ENCODE assay signal across 8 mouse cellular contexts in genomic region chr4:126096464-126097111, GRCm38 (mm10). TPM values are rescaled to one million over a fixed set of nuclear protein-coding genes. Genes with fewer than 3 reads are reported as not detected.
DNase-seq lines count a peak whose midpoint lies in the region; ATAC-seq lines count a peak whose summit lies in the region.

Lsm10 (plus strand) TSS chr4:126096623.

- intact Hi-C loops in left cerebral cortex, postnatal 14 days (cut with DNase I), result no loop called here

- H3K9me3 ChIP-seq in intestine, embryonic 14.5 days (ENCODE audit: control insufficient read depth, low read length), result no peaks in the 10 kb centered on the region

- H3K4me2 ChIP-seq in intestine, embryonic 14.5 days (ENCODE audit: low read length), result peak within 1 kb of the TSS; percentile 72

- H3K4me3 ChIP-seq in intestine, embryonic 14.5 days (ENCODE audit: low read depth, low read length), result peak within 1 kb of the TSS; percentile 75

- H3K4me1 ChIP-seq in intestine, embryonic 14.5 days (replicated peaks; ENCODE audit: control insufficient read depth, insufficient read depth, low read length), result peaks cover 7% of the 10 kb centered on the region; the same call in 1 of the 2 replicates

- H3K36me3 ChIP-seq in intestine, embryonic 14.5 days (ENCODE audit: control insufficient read depth, insufficient read depth, low read length), result 0 out of 2 replicates have a peak, but pooled peaks cover 4% of the 10 kb centered on the region

- 3% methylated on average over 37 of the region's 37 CpGs for WGBS in intestine, embryonic 14.5 days

- peak within 1 kb of the TSS; percentile 64; the same call in 1 of the 2 replicates for H3K27ac ChIP-seq in intestine, embryonic 14.5 days (ENCODE audit: low read depth)

- peak; percentile 97 to 98 for DNase-seq in adrenal gland, adult (ENCODE audit: inconsistent age in 2 of 2, low spot score in 1 of 2)
- peak; percentile 98 for DNase-seq in embryo, embryonic 10.5 days (ENCODE audit: low spot score)
- peak; percentile 93 for DNase-seq in gastrocnemius, postnatal 25 days
- peak; percentile 93 for DNase-seq in intestine, embryonic 14.5 days (ENCODE audit: low spot score)
- peak; percentile 96 to 98 for DNase-seq in left cerebral cortex, postnatal 14 days (ENCODE audit: low spot score in 2 of 2)
- DNase-seq in mesoderm, embryonic 11.5 days (ENCODE audit: low read depth, low spot score), result peak; percentile 96
- DNase-seq in right cerebral cortex, postnatal 36 days (ENCODE audit: low spot score in 2 of 2), result peak; percentile 97 to 98
- DNase-seq in yolk sac, embryonic 10.5 days (ENCODE audit: low spot score), result peak; percentile 96

- peak within 1 kb of the TSS; percentile 75 for H3K9ac ChIP-seq in intestine, embryonic 14.5 days (ENCODE audit: low read length)

- ATAC-seq in intestine, embryonic 14.5 days (replicated peaks; ENCODE audit: low FRiP score, low TSS enrichment, low read depth), result peak; percentile 94

- no peaks in the 10 kb centered on the region for H3K27me3 ChIP-seq in intestine, embryonic 14.5 days (replicated peaks; ENCODE audit: control insufficient read depth, insufficient read depth, low read length)

RNA-seq across cellular contexts. Expression of gene Lsm10, which starts in this region (rescaled TPM):
- total RNA-seq in gastrocnemius, postnatal 25 days (2021), result 1 to 10 TPM; 6.7 to 7.6 TPM
- polyA plus RNA-seq in intestine, embryonic 14.5 days (2014; fragmentation: Nextera tagmentation; extraction: Ambion mirVana), result 55.6 and 58.5 TPM in 2 replicates
- 10 to 100 TPM; 14.7 to 15.4 TPM for total RNA-seq in left cerebral cortex, postnatal 14 days (2021)

Comparison
In these comparisons a context has a peak if more than half of its experiments do, and no peak if none do; other contexts are left out.
1. Peak in every context shown above with its lines: DNase-seq, ATAC-seq, H3K4me3 ChIP-seq and H3K27ac ChIP-seq.